Mouse (Mus musculus) lung, postnatal 0 days (tissue): Measurements from ENCODE around the gene Clk1.

Source experiments
- CTCF ChIP-seq: IDR thresholded peaks from 2 replicates; pipeline ENCODE4 v1.5.1; 2016; ENCODE audit warnings: antibody characterized with exemption, mild to moderate bottlenecking
- EP300 ChIP-seq: IDR thresholded peaks from 2 replicates; pipeline ENCODE4 v1.6.1; 2016; ENCODE audit warnings: antibody characterized with exemption, mild to moderate bottlenecking, control low read depth

DNA sequence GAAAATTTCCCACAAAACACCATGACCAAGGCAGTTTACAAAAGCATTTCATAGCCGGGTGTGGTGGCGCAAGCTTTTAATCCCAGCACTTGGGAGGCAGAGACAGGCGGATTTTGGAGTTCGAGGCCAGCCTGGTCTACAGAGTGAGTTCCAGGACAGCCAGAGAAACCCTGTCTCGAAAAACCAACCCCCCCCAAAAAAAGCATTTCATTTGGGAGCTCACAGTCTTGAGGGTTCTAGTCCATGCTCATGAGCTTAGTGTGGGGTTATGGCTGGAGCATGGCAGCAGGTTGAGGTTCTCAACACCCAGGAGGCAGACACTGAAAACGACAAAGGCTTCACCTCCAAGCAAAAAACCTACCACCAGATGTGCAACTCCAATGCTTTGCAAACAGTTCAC, 15.7 kb downstream of the Clk1 start:
- TF ChIP-seq EP300 (no peak), CTCF (no peak)
